Mouse (Mus musculus): ENCODE measurements at regions not wholly inside any gene's neighbourhood (a gene's known extent, or its start where the extent isn't known, plus 50 kb on each side); places are given as distances from the start of the nearest gene placed in this dataset.
A peak's percentile ranks its signal among the peaks of the same experiment; 100 is the strongest.

- no peak for DNase-seq (ENCODE audit: low spot score in 2 of 2)
These were observed 54.9 kb downstream of the Cbln1 start for GRCm38 (mm10) chr8:87417466-87417865.

GRCm38 (mm10) chr8:87415051-87415630 is 57.3 kb downstream of the Cbln1 start:
- DNase-seq (ENCODE audit: low spot score in 2 of 2) = no peak

DNA sequence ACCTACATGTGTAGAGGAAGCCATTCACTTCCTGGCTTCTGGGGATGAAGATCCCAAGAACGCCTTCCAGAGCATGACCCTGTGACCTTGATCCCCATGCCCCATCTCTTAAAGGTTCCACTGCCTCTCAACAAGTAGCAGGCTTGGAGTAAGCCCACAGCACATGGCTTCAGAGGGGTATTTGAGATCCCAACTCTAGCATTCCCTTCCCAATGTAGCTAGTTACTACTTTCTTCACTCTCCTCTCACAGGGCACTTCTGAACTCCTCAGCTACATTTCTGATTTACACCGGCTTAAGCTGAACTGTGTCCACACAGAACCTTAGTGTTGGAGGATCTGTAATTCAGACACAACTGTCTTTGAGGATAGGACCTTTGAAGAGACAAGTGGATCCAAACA is 83.4 kb downstream of the Cbln1 start:
- DNase-seq (ENCODE audit: low spot score in 2 of 2) = no peak

DNA sequence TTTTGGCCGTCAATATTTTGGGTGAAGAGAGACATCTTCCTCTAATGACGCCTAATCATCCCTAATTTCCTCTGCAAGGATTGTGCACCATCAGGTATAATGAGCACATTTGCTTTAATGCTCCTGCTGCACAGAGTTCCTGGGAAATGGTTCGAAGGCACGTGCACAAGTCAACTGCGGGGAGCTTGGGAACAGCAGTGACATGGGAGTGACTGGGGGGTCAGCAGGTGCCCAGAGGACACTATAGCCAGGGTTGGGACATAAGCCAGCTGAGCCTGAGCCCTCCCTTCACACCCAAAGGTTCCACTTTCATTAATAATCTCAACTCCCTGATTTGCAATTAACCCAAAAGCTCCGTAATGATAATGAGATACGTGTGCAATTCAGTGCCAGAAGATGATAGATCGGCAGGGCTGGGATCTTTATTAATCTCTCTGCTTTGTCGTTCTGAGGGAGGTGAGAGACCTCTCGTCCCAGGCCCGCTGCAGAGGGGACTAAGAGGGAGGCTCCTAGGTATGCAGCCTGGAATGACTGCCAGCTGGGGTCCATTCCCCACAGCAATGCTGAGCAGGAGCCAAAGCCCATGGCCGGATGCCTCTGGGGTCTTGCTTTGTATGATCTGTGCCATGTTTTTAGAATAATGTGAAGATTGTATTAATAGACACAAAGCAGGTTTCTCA is 88.7 kb downstream of the Cbln1 start:
- no peak for DNase-seq (ENCODE audit: low spot score in 2 of 2)

DNA sequence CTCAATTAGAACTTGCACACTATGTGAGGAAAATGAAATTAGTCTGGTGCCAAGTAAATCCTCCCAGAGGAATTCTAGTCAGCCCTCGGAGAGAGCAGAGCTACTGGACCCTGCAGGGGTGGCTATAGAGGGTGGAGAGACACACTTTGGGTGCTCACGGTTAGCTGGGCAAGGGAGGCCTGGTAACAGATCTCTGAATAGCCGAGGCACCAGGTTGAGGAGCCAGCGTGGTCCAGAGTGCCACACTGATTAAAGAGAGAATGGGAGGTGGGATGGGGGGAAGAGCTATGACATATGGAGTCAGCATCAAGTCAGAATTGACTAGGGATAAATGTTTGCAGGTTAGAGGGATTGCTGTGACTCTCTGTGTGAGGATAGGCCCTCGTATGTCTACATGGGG is 90.1 kb downstream of the Cbln1 start:
- DNase-seq (ENCODE audit: low spot score in 2 of 2) = no peak

- DNase-seq (ENCODE audit: low spot score in 2 of 2) = no peak
These were observed 91.6 kb downstream of the Cbln1 start for GRCm38 (mm10) chr8:87380791-87381190.

- no peak for DNase-seq (ENCODE audit: low spot score in 2 of 2)
These were observed 93.1 kb downstream of the Cbln1 start for GRCm38 (mm10) chr8:87379296-87379695.

DNA sequence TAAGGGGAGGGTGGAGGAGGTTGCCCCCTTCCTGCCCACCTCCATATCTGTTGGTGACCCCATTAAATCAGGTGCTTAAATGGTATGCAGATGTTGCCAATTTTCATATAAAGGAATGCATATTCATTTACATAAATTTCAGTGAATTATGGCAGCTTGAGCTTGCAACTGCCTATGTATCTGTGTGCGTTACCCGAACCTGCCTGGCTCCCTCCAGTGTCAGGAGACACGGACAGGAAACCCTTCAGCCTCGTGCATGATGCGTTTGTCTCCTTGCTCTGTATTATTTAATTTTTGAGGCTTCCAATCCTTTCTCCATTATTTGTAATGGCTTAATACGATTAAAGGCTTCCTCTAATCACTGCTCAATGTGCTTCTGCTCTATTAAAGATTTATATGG is 98.4 kb downstream of the Cbln1 start:
- no peak for DNase-seq (ENCODE audit: low spot score in 2 of 2)

DNA sequence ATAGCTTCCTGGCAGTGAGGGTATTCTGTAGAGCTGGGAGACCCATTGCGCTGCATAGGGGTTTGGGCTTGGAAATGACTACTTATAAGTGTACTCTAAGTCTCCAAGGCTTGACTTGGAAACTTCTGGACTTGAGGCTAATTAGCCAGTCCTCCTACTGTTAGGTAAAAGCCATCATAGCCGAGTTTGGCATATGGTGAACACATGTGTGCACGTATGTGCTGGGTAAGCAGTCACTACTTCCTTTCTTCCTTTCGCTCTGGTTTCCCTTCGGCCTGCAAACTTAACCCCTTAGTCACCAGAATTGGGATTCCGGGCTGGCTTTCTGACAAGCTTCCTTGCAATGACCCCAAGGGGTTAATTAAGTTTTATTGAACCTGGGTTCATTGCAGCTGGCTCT is 98.9 kb downstream of the Cbln1 start:
- DNase-seq (ENCODE audit: low spot score in 2 of 2) = no peak

- DNase-seq (ENCODE audit: low spot score in 2 of 2) = no peak
These were observed 100.3 kb downstream of the Cbln1 start for GRCm38 (mm10) chr8:87372061-87372460.

DNA sequence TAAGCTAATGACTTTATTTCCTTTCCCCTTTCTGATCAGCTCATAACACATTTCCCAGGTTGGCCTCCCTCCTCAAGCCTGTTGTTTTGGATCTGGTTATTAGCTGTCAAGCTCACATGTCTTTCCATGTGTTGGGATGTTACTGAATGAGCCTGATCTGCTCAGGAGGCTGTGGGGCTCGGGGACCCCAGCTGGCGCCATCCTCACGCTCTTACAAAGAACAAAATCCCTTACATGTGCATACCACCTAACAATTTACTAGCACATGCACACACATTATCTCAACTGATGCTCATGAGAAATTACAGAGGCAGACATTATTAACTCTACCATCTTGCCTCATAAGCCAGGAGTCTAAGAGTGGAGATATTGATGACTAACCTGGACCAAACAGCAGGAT is 102.2 kb downstream of the Cbln1 start:
- no peak for DNase-seq (ENCODE audit: low spot score in 2 of 2)

DNA sequence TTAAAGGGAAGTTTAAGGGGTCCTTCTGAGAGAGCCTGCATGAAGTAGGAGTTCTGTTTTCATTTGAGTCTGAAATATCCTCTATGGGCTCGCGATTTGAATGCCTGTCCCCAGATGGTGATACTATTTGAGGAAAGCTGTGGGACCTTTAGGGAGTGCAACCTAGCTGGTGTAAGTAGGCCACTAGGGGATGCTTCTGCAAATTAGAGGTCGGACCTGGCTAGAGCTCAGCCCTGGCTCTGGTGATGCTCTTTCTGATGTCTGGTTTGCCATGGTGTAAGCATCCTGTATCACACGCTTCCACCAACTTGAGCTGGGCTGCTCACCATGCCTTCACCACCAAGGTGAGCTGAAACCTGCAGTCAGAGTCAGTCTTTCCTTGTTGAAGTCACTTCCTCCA is 121.9 kb downstream of the Cbln1 start:
- no peak for DNase-seq (ENCODE audit: low spot score in 2 of 2)

- no peak for DNase-seq (ENCODE audit: low spot score in 2 of 2)
These were observed 122.6 kb downstream of the Cbln1 start for GRCm38 (mm10) chr8:87349781-87350181.

- DNase-seq (ENCODE audit: low spot score in 2 of 2) = no peak
These were observed 143.0 kb downstream of the Cbln1 start for GRCm38 (mm10) chr8:87329371-87329770.

- DNase-seq (ENCODE audit: low spot score in 2 of 2) = no peak
These were observed 157.8 kb downstream of the Cbln1 start for GRCm38 (mm10) chr8:87314570-87314969.

DNA sequence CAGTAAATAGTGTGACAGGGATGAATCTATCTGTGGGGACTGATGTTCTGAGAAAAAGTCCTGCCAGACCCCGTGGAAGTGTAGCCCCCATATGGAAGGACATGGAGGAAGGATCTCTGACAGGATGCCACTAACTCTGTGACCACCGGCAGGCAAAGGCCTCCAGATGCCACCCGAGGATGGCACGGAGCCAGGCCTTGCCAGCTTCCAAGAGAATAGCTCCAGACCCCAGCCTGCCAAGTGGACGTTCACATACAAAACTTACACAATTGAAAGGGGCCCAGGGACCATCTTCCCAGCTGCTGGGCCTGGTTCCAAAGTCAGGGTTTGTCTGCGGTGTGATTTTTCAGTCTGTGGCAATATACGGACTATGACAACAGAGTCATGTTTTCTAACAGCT is 161.1 kb downstream of the Cbln1 start:
- peak; percentile 5 to 9 for DNase-seq (ENCODE audit: low spot score in 2 of 2)

DNA sequence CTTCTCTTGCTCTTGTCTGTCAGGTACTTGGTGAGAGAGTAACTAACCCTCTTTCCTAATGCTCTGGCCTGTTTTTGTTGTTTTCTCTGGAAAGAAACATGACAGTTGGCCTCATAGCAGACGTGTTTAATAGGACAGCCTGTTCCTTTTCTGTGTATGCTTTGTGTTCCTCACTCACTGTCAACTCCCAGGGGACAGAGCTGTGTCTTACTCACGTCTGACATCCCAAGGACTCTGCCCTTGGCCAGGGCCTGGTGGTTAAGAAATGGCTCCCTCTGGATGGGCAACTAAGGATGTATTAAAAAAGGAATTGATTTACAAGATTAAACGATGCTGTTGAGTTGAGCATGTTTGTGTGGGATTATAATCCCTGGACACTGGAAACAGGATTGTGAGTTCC is 164.1 kb downstream of the Cbln1 start:
- DNase-seq (ENCODE audit: low spot score in 2 of 2) = no peak

DNA sequence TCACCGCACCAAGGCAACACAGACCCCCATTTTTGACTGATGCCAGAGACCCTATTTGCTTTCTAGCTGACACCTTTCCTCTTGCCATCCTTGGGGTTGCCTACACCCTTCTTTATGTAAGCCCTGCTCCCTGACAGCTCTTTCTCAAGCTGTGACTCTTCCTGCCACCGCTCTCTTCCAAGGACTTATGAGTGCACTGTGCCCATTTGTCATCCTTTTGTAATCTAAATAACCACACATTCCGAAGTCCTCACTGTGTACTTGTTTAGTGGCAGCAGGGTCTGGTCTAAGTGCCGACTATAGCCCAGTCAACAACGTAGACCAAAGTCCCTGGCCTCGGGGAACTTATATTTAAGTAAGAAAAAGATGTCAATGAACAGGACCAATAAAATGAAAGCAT is 167.4 kb downstream of the Cbln1 start:
- DNase-seq (ENCODE audit: low spot score in 2 of 2) = no peak

DNA sequence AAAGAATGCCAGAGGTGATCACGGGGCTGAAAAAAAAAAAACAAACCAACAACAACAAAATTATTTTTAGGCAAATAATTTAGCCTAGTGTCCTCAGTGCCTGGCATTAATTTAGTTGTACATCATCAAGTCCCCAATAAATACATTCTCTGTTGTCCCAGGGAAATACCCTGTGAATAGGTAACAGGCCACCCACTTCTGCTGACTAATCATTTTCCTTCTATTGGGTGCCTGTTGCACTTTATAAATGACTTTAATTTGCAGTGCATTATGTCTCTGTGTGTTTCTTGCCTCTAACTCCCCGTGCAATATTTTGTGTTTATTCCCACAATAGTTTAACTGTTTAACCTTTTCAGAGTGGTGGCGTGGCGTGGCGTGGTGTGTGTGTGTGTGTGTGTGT is 168.9 kb downstream of the Cbln1 start:
- DNase-seq (ENCODE audit: low spot score in 2 of 2) = no peak

GRCm38 (mm10) chr8:87297761-87298160 is 174.6 kb downstream of the Cbln1 start:
- no peak for DNase-seq (ENCODE audit: low spot score in 2 of 2)

DNA sequence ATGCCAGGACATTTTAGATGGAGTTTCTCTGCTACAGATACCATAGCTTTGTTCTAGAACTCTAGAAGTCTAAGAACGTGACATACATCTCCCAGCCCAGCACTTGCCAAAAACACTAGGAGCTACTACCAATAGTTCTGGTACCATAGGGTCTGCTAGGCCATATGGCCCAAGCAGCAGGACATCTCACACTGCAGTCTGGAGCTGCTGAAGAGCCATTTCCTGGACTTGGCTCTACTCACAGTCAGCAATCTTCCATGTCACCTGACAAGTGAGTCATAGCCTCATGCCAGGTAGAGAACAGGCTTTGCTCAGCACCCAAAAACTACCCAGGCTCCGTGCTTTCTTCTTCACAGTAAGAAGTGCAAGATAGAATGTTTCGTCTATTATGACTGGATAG is 175.1 kb downstream of the Cbln1 start:
- DNase-seq (ENCODE audit: low spot score in 2 of 2) = no peak

GRCm38 (mm10) chr8:87286059-87286458 is 186.3 kb downstream of the Cbln1 start:
- DNase-seq (ENCODE audit: low spot score in 2 of 2) = no peak

GRCm38 (mm10) chr8:87284356-87284755 is 188.1 kb downstream of the Cbln1 start:
- DNase-seq (ENCODE audit: low spot score in 2 of 2) = no peak

DNA sequence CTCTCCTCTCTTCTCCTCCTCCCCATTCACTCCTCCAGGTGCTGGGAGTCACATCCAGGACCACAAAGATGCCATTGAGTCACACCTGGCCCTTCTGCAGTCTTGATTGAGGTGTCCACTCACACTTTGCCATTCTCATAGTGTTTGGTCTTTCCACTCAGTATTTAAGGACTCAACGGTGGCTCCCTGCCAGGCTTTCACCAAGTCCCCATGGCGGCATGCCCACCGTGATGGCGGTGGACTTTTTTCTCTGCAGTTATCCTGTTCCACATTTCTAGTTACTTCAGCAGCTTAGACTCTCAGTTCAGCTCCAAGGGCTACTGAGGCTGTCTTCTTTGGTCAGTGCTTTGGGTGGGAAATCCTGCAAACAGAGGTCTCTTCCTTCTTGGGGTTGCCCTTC is 189.9 kb downstream of the Cbln1 start:
- DNase-seq (ENCODE audit: low spot score in 2 of 2) = no peak

Measured in frontal cortex, postnatal 10 days (tissue).